Mouse (Mus musculus) 416B (cell line): ENCODE results near the gene Mc3r.

ENCODE experiments used
- DNase-seq: peaks from one replicate; pipeline ENCODE4 v3.0.0; 2011; ENCODE audit warnings: low read depth

The Mc3r gene

DNA sequence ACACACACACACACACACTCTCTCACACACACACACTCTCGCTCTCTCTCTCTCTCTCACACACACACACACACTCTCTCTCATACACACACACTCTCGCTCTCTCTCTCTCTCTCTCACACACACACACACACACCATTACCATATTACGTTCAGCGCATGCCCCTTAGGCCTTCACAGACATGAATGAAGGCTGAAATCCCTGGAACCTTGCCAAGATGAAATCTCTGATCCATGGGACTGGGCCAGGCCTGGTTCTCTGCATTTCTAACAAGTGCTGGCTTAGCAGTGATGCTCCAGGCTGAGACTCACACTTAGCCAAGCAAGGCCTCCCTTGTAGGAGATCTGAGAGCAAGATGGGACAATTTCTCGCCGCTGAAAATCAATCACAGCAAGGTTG, 8.1 kb downstream of the Mc3r start:
- no peak for DNase-seq

- peak; percentile 4 for DNase-seq
Observed at GRCm38 (mm10) chr2:172256956-172257355, 8.7 kb downstream of the Mc3r start.

GRCm38 (mm10) chr2:172257471-172258065, 9.3 kb downstream of the Mc3r start:
- DNase-seq = no peak

GRCm38 (mm10) chr2:172260064-172260463, 11.8 kb downstream of the Mc3r start:
- DNase-seq = no peak

DNA sequence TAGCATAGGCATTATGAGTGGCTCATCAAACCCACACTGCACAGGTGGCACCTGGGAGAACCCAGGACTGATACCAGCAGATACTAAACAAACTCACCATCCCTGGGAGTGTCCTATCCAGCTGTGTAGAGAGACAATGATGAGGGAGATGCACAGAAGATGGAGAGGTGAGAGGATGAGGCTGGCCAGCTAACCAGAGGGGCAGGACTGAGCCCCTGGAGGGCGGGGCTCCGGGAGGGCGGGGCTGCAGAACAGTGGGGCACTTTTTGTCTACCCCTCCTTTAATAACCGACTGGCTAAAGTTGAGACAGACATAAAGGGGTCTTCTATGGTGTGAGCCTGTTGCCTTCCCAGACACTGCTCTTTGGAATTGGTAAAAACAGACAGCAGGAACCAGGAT, 13.1 kb downstream of the Mc3r start:
- no peak for DNase-seq

DNA sequence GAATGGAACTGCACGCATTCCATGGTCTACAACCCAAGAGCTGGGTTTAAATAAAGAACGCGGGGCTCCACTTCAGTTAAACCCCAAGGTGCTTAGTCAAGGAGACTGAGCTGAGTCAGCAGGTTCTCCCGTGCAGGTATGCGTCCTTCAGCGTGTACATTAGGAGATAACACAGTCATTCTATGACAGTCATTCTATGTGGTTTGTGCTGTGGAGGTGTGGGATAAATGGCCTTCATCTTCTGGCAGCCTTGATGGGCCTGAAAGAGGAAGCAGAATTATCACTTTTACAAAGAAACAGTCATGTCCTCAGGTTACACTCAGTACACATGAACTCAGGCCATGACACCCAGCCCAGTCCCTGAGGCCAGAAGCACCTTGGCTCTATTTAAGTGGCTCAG, 14.9 kb downstream of the Mc3r start:
- DNase-seq = no peak

DNA sequence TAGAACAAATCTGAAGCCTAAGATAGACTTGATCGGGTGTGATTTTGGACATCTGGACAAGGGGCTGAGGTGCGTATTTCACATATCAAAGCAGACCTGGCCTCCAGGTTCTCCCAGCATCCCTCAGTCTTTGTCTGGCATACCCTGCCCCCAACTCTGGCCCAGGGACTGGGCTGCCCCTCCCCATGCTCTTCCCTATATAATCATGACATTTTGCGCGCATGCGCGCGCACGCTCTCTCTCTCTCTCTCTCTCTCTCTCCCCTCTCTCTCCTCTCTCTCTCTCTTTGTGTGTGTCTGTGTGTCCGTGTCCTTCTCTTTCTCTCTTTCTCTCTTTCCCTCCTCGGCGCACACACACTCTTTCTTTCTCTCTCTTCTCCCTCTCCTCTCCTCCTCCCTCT, 21.6 kb downstream of the Mc3r start:
- no peak for DNase-seq

DNA sequence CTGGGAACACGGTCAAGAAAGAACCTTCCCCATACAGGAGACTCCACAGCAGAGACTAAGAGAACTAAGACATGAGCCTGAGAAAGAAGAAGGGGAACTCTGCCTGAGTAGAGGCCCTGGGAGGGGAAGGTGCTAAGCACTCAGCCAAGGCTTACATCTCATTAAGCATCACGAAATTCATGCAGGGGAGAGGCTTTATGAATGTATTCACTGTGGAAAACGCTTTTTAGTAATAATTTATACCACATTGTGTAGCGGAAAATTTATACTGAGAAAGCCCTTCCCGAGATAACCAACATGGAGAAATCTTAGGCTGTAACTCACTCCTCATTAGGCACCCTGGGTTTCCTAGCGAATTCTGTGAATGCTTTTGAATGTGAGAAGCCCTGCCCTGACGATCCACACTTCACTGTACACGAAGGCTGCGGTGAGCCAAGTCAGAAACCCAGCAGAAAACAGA, 22.2 kb downstream of the Mc3r start:
- DNase-seq = no peak

DNA sequence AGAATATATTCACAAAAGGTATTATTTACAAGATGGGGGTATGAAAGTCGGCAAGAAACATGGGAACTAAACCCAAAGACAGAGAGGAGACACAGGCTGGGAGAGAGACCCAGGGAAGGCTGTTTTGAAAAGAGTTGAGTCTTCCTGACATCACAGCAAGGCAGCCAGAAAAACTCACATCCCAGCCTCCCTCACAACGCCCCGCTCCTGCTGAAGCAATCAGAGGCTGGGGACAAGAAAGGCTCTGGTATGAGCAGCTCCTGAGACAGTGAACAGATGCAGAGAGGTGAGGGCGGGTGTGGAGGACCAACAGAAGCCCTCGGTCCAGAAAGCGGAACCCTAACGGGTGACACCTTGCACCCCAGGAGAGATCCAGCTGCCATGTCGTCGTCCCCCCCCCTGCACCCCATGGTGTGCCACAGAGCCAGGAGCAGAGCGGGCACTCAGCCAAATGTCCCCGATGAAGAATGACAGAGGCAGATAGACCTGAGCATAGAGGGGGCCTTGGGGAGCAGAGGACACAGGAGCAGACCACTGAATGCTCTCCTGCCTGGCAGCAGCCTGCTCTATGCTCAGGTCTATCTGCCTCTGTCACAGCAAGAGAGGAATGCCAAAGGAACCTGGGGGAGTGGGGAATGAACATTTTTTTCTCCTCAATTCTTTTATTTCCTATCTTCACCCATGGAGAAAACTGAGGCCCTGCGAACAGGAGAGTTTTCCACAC, 22.8 kb downstream of the Mc3r start:
- no peak for DNase-seq

GRCm38 (mm10) chr2:172274662-172275061, 26.4 kb downstream of the Mc3r start:
- peak; percentile 1 for DNase-seq

- peak; percentile 47 for DNase-seq
Observed at GRCm38 (mm10) chr2:172276155-172276554, 27.9 kb downstream of the Mc3r start.

DNA sequence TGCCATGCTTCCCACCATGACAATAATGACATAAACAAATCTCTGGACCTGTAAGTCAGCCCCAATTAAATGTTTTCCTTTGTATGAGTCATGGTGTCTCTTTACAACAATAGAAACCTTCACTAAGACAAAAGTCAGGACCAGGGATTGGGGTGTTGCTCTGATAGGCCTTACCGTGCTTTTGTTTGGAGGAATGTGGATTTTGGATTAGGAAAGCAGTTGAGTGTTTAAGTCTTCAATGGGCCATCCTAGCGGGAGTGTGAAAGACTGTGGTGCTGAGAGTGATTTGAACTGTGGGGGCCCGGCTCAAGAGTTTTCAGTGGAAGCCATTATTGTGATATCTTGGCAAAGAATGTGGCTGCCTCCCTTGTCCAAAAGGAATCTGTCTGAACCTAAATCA, 30.7 kb downstream of the Mc3r start:
- no peak for DNase-seq

GRCm38 (mm10) chr2:172282071-172282710, 33.9 kb downstream of the Mc3r start:
- no peak for DNase-seq

DNA sequence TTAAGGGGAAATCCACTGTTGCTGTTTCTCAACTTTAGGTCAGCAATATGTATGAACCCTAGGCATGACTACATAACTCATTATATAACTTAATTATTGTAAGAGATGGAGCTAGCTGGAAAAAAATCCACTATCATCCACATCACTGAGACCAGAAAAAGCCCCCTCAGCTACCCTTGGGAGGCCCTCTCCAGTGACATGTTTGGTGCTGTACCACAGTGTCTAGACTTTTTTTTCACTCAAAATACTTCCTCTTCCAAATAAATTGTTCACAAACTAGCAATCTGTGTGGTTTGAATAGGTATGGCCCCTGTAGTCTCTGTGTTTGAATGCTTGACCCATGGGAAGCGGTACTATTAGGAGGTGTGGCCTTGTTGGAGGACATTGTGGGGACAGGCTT, 39.4 kb downstream of the Mc3r start:
- no peak for DNase-seq

DNA sequence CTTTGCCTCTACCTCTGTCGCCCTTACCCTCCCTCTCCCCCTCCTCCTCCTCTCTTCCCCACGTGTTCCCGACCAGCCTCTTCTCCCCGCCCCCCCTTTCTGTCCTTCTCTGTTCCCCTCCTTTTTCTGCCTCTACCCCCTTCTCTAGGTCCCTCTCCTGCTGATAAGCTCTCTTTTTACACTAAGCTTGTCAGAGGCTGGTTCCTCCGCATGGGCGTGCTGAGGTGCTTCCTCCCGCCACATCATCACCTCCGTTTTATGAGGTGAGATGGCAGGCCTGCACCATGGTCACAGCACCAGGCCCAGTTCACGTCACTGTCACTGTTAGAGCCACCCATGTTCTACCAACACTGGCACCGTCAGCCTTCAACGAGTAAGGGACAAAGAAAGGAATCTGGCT, 40.7 kb downstream of the Mc3r start:
- DNase-seq = no peak

DNA sequence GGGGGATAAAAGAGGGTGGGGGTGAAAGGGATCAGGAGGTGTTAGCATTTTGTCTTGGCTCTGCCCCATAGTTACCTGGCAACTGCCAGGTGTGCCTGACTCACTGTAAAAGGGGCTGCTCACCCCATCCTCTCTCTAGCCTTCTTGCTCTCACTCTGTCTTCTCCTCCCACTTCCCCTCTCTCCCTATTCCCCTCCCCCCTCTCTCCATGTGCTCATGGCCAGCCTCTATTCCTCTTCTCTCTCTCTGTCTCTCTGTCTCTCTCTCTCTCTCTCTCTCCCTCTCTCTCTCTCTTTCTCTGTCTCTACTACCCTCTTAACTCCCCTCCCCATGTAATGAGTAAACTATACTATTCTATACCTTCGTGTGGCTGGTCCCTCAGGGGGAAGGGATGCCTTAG, 41.3 kb downstream of the Mc3r start:
- no peak for DNase-seq

- DNase-seq = no peak
Observed at GRCm38 (mm10) chr2:172290474-172290873, 42.2 kb downstream of the Mc3r start.

DNA sequence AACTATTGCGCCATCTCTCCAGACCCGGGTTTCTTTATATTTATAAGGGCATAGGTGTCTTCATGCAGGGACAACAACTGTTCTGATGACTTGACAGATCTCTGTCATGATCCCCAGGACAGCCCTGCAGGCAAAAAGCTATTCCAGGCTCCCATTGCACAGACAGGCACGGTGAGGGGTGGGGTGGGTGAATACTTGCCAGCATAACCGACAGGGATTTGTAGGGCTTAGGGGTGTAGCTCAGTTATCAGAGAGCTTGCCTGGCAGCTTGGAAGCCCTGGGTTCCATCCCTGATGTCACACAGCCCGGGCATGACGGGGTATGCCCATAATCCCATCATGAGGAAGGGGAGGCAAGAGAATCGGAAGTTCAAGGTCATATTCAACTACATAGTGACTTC, 42.7 kb downstream of the Mc3r start:
- no peak for DNase-seq

DNA sequence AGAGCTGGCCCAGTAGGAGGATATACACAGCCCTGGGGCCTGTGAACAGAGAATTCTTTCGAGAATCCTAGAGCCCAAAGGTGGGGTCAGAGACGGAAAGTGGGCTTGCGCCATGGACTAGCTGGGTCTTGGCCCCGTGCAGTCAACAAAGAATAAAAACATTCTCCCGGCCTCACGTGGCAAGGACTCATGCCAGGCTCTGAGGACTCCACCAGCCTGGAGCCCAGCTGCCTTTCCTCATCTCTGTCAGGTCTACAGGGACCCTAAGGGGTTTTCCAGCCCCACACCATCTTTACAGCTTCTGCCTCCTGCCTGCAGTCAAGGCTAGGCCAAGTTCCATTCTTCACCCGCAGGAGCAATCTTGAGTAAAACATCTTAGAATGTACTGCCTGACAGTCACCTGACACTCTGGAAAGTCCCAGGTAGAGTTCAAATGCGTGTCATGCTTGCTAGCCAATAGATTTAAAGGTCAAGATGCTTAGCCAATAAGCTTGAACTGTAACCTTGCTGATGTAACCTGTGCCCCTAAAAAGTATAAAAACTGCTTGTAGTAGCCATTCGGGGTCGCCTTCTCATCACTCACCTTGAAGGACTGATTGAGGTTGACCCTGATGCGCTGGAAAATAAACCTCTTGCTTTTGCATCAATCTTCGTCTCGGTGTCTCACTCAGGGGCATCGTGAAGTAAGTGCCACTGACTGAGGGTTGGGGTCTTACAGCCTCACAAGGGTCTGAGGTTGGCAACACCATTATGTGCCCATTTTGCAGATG, 43.6 kb downstream of the Mc3r start:
- DNase-seq = no peak

DNA sequence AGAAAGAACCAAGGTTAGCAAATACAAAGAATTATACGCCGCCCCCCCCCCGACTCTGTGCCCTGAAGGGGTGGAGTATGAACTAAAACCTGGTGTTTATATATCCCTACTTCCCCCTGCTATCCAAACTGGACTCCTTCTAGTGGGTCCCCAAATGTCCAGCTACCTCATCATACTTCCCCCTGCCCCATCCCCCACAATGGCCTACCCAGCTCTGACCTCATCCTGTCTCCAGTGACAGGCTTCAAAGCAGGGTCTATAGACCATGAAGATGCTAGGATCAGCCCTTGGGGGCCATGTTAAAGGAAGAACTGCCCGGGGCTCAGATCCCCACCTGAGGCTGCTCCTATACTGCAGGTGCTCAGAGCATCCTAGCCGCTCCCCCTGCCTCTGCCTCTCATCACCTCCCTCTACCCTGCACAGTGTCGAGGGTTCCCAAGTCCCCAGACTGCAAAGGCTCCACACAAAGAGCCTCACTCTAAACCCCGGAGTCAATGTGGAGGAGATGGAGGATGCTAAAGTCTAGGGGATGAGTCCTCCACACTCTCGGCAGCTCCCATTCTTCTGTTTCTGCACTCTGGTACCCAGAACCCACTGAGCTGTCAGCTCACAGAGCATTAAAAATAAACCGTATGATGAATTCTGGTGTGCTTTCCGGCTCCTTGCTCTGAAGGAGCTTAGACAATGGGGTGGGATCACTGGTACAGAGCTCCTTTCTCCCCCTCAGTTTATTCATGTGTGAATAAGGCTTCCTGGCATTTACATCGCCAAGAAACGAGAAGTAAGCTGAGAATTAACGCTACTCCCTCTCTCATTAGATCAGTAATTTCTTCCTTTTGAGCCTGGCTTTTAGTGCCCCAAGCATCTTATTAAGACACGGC, 44.5 kb downstream of the Mc3r start:
- no peak for DNase-seq

DNA sequence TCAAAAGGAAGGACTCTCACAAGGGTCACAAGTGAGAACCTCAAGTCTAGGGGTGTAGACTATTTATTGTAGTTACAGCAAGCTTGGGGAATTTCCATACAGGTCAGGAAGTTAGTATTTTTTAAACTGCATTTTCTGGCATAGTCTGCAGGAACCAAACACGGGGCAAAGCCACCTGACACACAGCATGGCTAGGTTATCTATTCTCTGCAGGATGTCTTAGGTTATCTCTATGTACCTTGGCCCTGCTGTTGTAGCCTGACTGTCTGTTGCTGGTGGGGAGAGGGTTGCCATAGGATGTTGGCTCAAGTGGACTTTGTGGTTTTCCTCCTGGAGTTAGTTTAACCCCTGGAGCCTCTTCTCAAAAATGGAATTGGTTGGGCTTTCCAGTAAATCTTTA, 49.8 kb downstream of the Mc3r start:
- no peak for DNase-seq

DNA sequence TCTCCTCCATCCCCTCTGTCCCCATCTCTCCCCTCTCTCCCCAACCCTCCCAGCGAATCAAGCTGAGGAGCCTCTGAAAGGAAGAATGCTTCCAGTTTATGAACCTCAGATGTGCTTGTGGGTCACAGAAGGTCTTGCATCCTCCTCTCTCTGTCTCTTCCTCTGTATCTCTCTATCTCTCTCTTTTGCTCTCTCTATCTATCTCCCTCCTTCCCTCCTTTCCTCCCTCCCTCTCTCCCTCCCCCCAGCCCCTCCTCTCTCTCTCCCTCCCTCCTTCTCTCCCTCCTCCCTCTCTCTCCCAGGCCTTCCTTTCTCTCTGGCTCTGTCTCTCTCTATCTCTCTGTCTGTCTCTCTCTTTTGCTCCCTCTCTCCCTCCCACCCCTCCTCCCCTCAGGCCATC, 50.2 kb downstream of the Mc3r start:
- DNase-seq = no peak
